Mouse (Mus musculus) midbrain, embryonic 11.5 days (tissue): ENCODE data around the gene Esrrg. TPM values are rescaled to one million over a fixed set of nuclear protein-coding genes. Genes with fewer than 3 reads are reported as not detected.

Source experiments
- ATAC-seq: fragments of 200-750 bp; cut with Nextera tagmentation; 2 replicates; pipeline ENCODE4 v1.8.0; 2017; ENCODE audit warnings: moderate TSS enrichment, moderate library complexity; ENCODE audit not compliant: low FRiP score
- DNase-seq: peaks from one replicate; pipeline ENCODE4 v3.0.0; 2015; ENCODE audit warnings: low spot score; ENCODE audit errors: missing footprints
- H3K27ac ChIP-seq: fragments of 300-500 bp; sonication (generic); 2 replicates; pipeline ENCODE4 v1.5.1; 2014; ENCODE audit warnings: low read depth, low read length
- H3K27me3 ChIP-seq: fragments of 300-500 bp; sonication (generic); 2 replicates; pipeline ENCODE4 v1.6.1; 2014; ENCODE audit warnings: mild to moderate bottlenecking, low read length, moderate library complexity, mixed read lengths; ENCODE audit not compliant: control insufficient read depth, insufficient read depth
- H3K36me3 ChIP-seq: fragments of 300-500 bp; sonication (generic); 2 replicates; pipeline ENCODE4 v1.6.1; 2014; ENCODE audit warnings: mild to moderate bottlenecking, low read length, moderate library complexity, mixed read lengths; ENCODE audit not compliant: control insufficient read depth, insufficient read depth
- H3K4me1 ChIP-seq: fragments of 300-500 bp; sonication (generic); 2 replicates; pipeline ENCODE4 v1.6.1; 2014; ENCODE audit warnings: low read length; ENCODE audit not compliant: control insufficient read depth, insufficient read depth
- H3K4me2 ChIP-seq: fragments of 300-500 bp; sonication (generic); 2 replicates; pipeline ENCODE4 v1.6.1; 2014; ENCODE audit warnings: mild to moderate bottlenecking, moderate library complexity
- H3K4me3 ChIP-seq: fragments of 300-500 bp; sonication (generic); 2 replicates; pipeline ENCODE4 v1.5.1; 2014; ENCODE audit warnings: low read depth, low read length
- H3K9ac ChIP-seq: fragments of 300-500 bp; sonication (generic); 2 replicates; pipeline ENCODE4 v1.6.1; 2014; ENCODE audit warnings: low read length
- H3K9me3 ChIP-seq: fragments of 300-500 bp; sonication (generic); 2 replicates; pipeline ENCODE4 v1.6.1; 2016; ENCODE audit warnings: low read length; ENCODE audit not compliant: control insufficient read depth
- WGBS: fragments of 180-500 bp; shearing (Covaris S2); extraction: QIAGEN DNeasy Blood & Tissue Kit; methylation state at CpG from one replicate; pipeline ENCODE4 v1.1.7; 2014; 5-methylcytosine and 5-hydroxymethylcytosine counted together
- polyA plus RNA-seq: library from polyadenylated mRNA; unstranded; fragments of >200 nt; fragmentation: Nextera tagmentation; extraction: Ambion mirVana; gene quantifications from 2 replicates; pipeline ENCODE4 v1.2.1, GENCODE M21; 2014

Gene Esrrg
- polyA plus RNA-seq, 1 experiment from 2014 or later = 5.9 TPM

GRCm38 (mm10) chr1:187710434-187710948 is 101.9 kb downstream of the Esrrg start:
- Histone ChIP-seq H3K9ac (no peak overlapping the region), H3K4me3 (no peak overlapping the region), H3K4me2 (no peak overlapping the region), H3K36me3 (no peaks in the 10 kb centered on the region), H3K9me3 (no peaks in the 10 kb centered on the region), H3K27me3 (no peaks in the 10 kb centered on the region), H3K4me1 (peaks cover 6% of the 10 kb centered on the region), H3K27ac (no peak overlapping the region)
- DNase-seq = peak; percentile 2
- 63% methylated on average over 8 of the region's 8 CpGs for WGBS
- ATAC-seq = peak; percentile 51; the same call in 1 of the 2 replicates

- no peak overlapping the region for H3K27ac ChIP-seq
- WGBS = 64% methylated on average over 3 of the region's 3 CpGs
- ATAC-seq (no peak), DNase-seq (no peak)
- H3K4me2 ChIP-seq = no peak overlapping the region
- no peak overlapping the region for H3K4me3 ChIP-seq
- no peaks in the 10 kb centered on the region for H3K27me3 ChIP-seq
- peaks cover 2% of the 10 kb centered on the region; the same call in 1 of the 2 replicates for H3K4me1 ChIP-seq
- H3K36me3 ChIP-seq = no peaks in the 10 kb centered on the region
- H3K9me3 ChIP-seq = no peaks in the 10 kb centered on the region
- no peak overlapping the region for H3K9ac ChIP-seq
These were observed 112.4 kb downstream of the Esrrg start for GRCm38 (mm10) chr1:187721035-187721434.

- Histone ChIP-seq H3K4me2 (no peak overlapping the region), H3K27me3 (no peaks in the 10 kb centered on the region), H3K9me3 (no peaks in the 10 kb centered on the region), H3K4me3 (no peak overlapping the region), H3K27ac (no peak overlapping the region), H3K9ac (no peak overlapping the region), H3K4me1 (peaks cover 2% of the 10 kb centered on the region; the same call in 1 of the 2 replicates), H3K36me3 (no peaks in the 10 kb centered on the region)
- ATAC-seq (no peak), DNase-seq (no peak)
- whole genome bisulfite sequencing = 69% methylated on average over 9 of the region's 9 CpGs
These were observed 113.4 kb downstream of the Esrrg start for GRCm38 (mm10) chr1:187722016-187722415.

- no peaks in the 10 kb centered on the region for H3K36me3 ChIP-seq
- H3K4me2 ChIP-seq = no peak overlapping the region
- H3K4me1 ChIP-seq = peaks cover 2% of the 10 kb centered on the region; the same call in 1 of the 2 replicates
- no peak overlapping the region for H3K4me3 ChIP-seq
- H3K27me3 ChIP-seq = no peaks in the 10 kb centered on the region
- ATAC-seq (no peak), DNase-seq (no peak)
- H3K27ac ChIP-seq = no peak overlapping the region
- no peak overlapping the region for H3K9ac ChIP-seq
- H3K9me3 ChIP-seq = no peaks in the 10 kb centered on the region
- WGBS = 12% methylated on average over 1 of the region's 1 CpGs
These were observed 116.1 kb downstream of the Esrrg start for GRCm38 (mm10) chr1:187724651-187725050.

- WGBS = 100% methylated on average over 1 of the region's 1 CpGs
- no peak overlapping the region for H3K4me2 ChIP-seq
- H3K4me3 ChIP-seq = no peak overlapping the region
- H3K9me3 ChIP-seq = no peaks in the 10 kb centered on the region
- H3K9ac ChIP-seq = no peak overlapping the region
- H3K27ac ChIP-seq = no peak overlapping the region
- ATAC-seq (no peak), DNase-seq (peak; percentile 14)
- H3K36me3 ChIP-seq = no peaks in the 10 kb centered on the region
- peaks cover 2% of the 10 kb centered on the region; the same call in 1 of the 2 replicates for H3K4me1 ChIP-seq
- H3K27me3 ChIP-seq = no peaks in the 10 kb centered on the region
These were observed 116.8 kb downstream of the Esrrg start for GRCm38 (mm10) chr1:187725351-187725750.

GRCm38 (mm10) chr1:187731171-187731570 is 122.6 kb downstream of the Esrrg start:
- H3K27me3 ChIP-seq = no peaks in the 10 kb centered on the region
- DNase-seq = no peak
- no peak for ATAC-seq
- WGBS = 91% methylated on average over 4 of the region's 4 CpGs
- H3K27ac ChIP-seq = no peak overlapping the region
- H3K9ac ChIP-seq = no peak overlapping the region
- H3K9me3 ChIP-seq = no peaks in the 10 kb centered on the region
- no peaks in the 10 kb centered on the region for H3K36me3 ChIP-seq
- H3K4me3 ChIP-seq = no peak overlapping the region
- no peaks in the 10 kb centered on the region for H3K4me1 ChIP-seq
- no peak overlapping the region for H3K4me2 ChIP-seq

- H3K9me3 ChIP-seq = no peaks in the 10 kb centered on the region
- WGBS = 62% methylated on average over 14 of the region's 14 CpGs
- no peak for DNase-seq
- H3K27me3 ChIP-seq = no peaks in the 10 kb centered on the region
- H3K4me1 ChIP-seq = no peaks in the 10 kb centered on the region
- no peaks in the 10 kb centered on the region for H3K36me3 ChIP-seq
- no peak overlapping the region for H3K9ac ChIP-seq
- H3K27ac ChIP-seq = no peak overlapping the region
- no peak overlapping the region for H3K4me2 ChIP-seq
- no peak overlapping the region for H3K4me3 ChIP-seq
- no peak for ATAC-seq
These were observed 127.9 kb downstream of the Esrrg start for GRCm38 (mm10) chr1:187736507-187736906.

- WGBS = 88% methylated on average over 7 of the region's 7 CpGs
- no peaks in the 10 kb centered on the region for H3K9me3 ChIP-seq
- no peak for DNase-seq
These were observed 128.7 kb downstream of the Esrrg start for GRCm38 (mm10) chr1:187737296-187737695.

GRCm38 (mm10) chr1:187740531-187740930 is 131.9 kb downstream of the Esrrg start:
- Histone ChIP-seq H3K4me3 (no peak overlapping the region), H3K4me1 (no peaks in the 10 kb centered on the region), H3K27me3 (no peaks in the 10 kb centered on the region), H3K9ac (no peak overlapping the region), H3K9me3 (no peaks in the 10 kb centered on the region), H3K27ac (no peak overlapping the region), H3K36me3 (no peaks in the 10 kb centered on the region), H3K4me2 (no peak overlapping the region)
- WGBS = 89% methylated on average over 12 of the region's 12 CpGs
- ATAC-seq (no peak), DNase-seq (no peak)

More at GRCm38 (mm10) chr1:187737296-187737695, 128.7 kb downstream of the Esrrg start:
- H3K4me3 ChIP-seq = no peak overlapping the region
- H3K27me3 ChIP-seq = no peaks in the 10 kb centered on the region
- H3K27ac ChIP-seq = no peak overlapping the region
- no peak overlapping the region for H3K4me2 ChIP-seq
- no peaks in the 10 kb centered on the region for H3K36me3 ChIP-seq
- ATAC-seq = no peak
- H3K9ac ChIP-seq = no peak overlapping the region
- H3K4me1 ChIP-seq = no peaks in the 10 kb centered on the region
